Mouse (Mus musculus) MEL (cell line): ENCODE data around the gene Tmem184a. TPM values are rescaled to one million over a fixed set of nuclear protein-coding genes. Genes with fewer than 3 reads are reported as not detected.

Experiments used
- DNase-seq: peaks from one replicate; pipeline ENCODE4 v3.0.0; 2011; ENCODE audit warnings: low read depth, low spot score
- H3K27ac ChIP-seq: 2 replicates; pipeline ENCODE4 v1.5.1; 2012; ENCODE audit warnings: low read depth, mild to moderate bottlenecking, control low read depth, low read length, moderate library complexity; ENCODE audit not compliant: control insufficient read depth
- H3K27me3 ChIP-seq, 2 experiments: fragments of 150-350 bp in 1 of 2; sonication (generic) in 1 of 2; 2 replicates each; pipeline ENCODE4 v1.6.1; 2012; ENCODE audit warnings: low read length in 2 of 2, mild to moderate bottlenecking in 2 of 2, improper control_type of control experiment in 1 of 2, moderate library complexity in 1 of 2; ENCODE audit not compliant: insufficient read depth in 2 of 2, control insufficient read depth in 1 of 2
- H3K36me3 ChIP-seq, 2 experiments: 2 replicates each; pipeline ENCODE4 v1.6.1; 2012 to 2014; ENCODE audit warnings: low read length in 2 of 2, improper control_type of control experiment in 1 of 2, inconsistent platforms in 1 of 2, mild to moderate bottlenecking in 1 of 2; ENCODE audit not compliant: insufficient read depth in 2 of 2, control insufficient read depth in 1 of 2
- H3K4me1 ChIP-seq, 2 experiments: fragments of 150-350 bp in 1 of 2; sonication (generic) in 1 of 2; 2 replicates each; pipeline ENCODE4 v1.6.1; 2012; ENCODE audit warnings: low read length in 2 of 2, improper control_type of control experiment in 1 of 2, mild to moderate bottlenecking in 1 of 2; ENCODE audit not compliant: insufficient read depth in 2 of 2, control insufficient read depth in 1 of 2
- H3K4me3 ChIP-seq, 2 experiments: fragments of 150-350 bp in 1 of 2; sonication (generic) in 1 of 2; 2 replicates each; pipeline ENCODE4 v1.5.1; 2012; ENCODE audit warnings: low read depth in 2 of 2, low read length in 2 of 2, mild to moderate bottlenecking in 2 of 2, moderate library complexity in 2 of 2, control low read depth in 1 of 2, improper control_type of control experiment in 1 of 2; ENCODE audit not compliant: control insufficient read depth in 1 of 2, insufficient read depth in 1 of 2
- H3K79me2 ChIP-seq: 2 replicates; pipeline ENCODE4 v1.6.1; 2012; ENCODE audit warnings: mild to moderate bottlenecking, low read length, moderate library complexity; ENCODE audit not compliant: control insufficient read depth, poor library complexity, insufficient read depth
- H3K9ac ChIP-seq: 2 replicates; pipeline ENCODE4 v1.6.1; 2012; ENCODE audit warnings: low read depth, mild to moderate bottlenecking, control low read depth, low read length, moderate library complexity; ENCODE audit not compliant: control insufficient read depth, poor library complexity, severe bottlenecking
- H3K9me3 ChIP-seq: fragments of 150-350 bp; sonication (generic); replicated peaks from 2 replicates; pipeline ENCODE4 v1.6.1; 2012; ENCODE audit warnings: mild to moderate bottlenecking, low read length, improper control_type of control experiment, moderate library complexity; ENCODE audit not compliant: insufficient read depth
- BHLHE40 ChIP-seq: IDR thresholded peaks from 2 replicates; pipeline ENCODE4 v1.6.1; 2012; ENCODE audit warnings: low read depth, mild to moderate bottlenecking, inconsistent platforms, low read length, improper control_type of control experiment, borderline replicate concordance
- CHD2 ChIP-seq: IDR thresholded peaks from 2 replicates; pipeline ENCODE4 v1.6.1; 2011; ENCODE audit warnings: low read length, improper control_type of control experiment
- CTCF ChIP-seq, 3 experiments: IDR thresholded peaks in 2 of 3; conservative IDR thresholded peaks in 1 of 3; 2 replicates each; pipeline ENCODE4 v1.5.1; 2011 to 2012; ENCODE audit warnings: low read length in 3 of 3, low read depth in 2 of 3, mild to moderate bottlenecking in 2 of 3, improper control_type of control experiment in 1 of 3, inconsistent platforms in 1 of 3, mixed read lengths in 1 of 3, moderate library complexity in 1 of 3; ENCODE audit not compliant: control insufficient read depth in 1 of 3, insufficient read depth in 1 of 3, poor library complexity in 1 of 3, severe bottlenecking in 1 of 3
- E2F4 ChIP-seq: IDR thresholded peaks from 2 replicates; pipeline ENCODE4 v1.6.1; 2011; ENCODE audit warnings: low read depth, low read length, improper control_type of control experiment, borderline replicate concordance
- ELF1 ChIP-seq: IDR thresholded peaks from 2 replicates; pipeline ENCODE4 v1.6.1; 2014; ENCODE audit warnings: low read depth, mild to moderate bottlenecking, inconsistent platforms, low read length, improper control_type of control experiment, moderate library complexity
- EP300 ChIP-seq, 2 experiments: IDR thresholded peaks; 2 replicates each; pipeline ENCODE4 v1.6.1; 2011; ENCODE audit warnings: improper control_type of control experiment in 2 of 2, low read length in 2 of 2, low read depth in 1 of 2, mild to moderate bottlenecking in 1 of 2
- HCFC1 ChIP-seq: IDR thresholded peaks from 2 replicates; pipeline ENCODE4 v1.6.1; 2012; ENCODE audit warnings: low read depth, mild to moderate bottlenecking, inconsistent platforms, low read length, improper control_type of control experiment, moderate library complexity
- MAFK ChIP-seq: IDR thresholded peaks from 2 replicates; pipeline ENCODE4 v1.6.1; 2011; ENCODE audit warnings: low read depth, mild to moderate bottlenecking, low read length, improper control_type of control experiment, borderline replicate concordance
- MAX ChIP-seq: IDR thresholded peaks from 2 replicates; pipeline ENCODE4 v1.6.1; 2011; ENCODE audit warnings: low read length, improper control_type of control experiment
- MEF2A ChIP-seq: IDR thresholded peaks from 2 replicates; pipeline ENCODE4 v1.6.1; 2014; ENCODE audit warnings: low read depth, mild to moderate bottlenecking, inconsistent platforms, low read length, improper control_type of control experiment; ENCODE audit not compliant: poor library complexity, insufficient replicate concordance, severe bottlenecking; ENCODE audit errors: extremely low read depth
- MYB ChIP-seq: IDR thresholded peaks from 2 replicates; pipeline ENCODE4 v1.6.1; 2011; ENCODE audit warnings: mild to moderate bottlenecking, low read depth, low read length, improper control_type of control experiment
- NELFE ChIP-seq: IDR thresholded peaks from 2 replicates; pipeline ENCODE4 v1.6.1; 2011; ENCODE audit warnings: low read depth, low read length, improper control_type of control experiment
- RAD21 ChIP-seq: IDR thresholded peaks from 2 replicates; pipeline ENCODE4 v1.6.1; 2011; ENCODE audit warnings: mild to moderate bottlenecking, low read depth, low read length, improper control_type of control experiment
- RCOR1 ChIP-seq: IDR thresholded peaks from 2 replicates; pipeline ENCODE4 v1.6.1; 2012; ENCODE audit warnings: low read depth, mild to moderate bottlenecking, inconsistent platforms, low read length, improper control_type of control experiment
- TAL1 ChIP-seq: IDR thresholded peaks from 2 replicates; pipeline ENCODE4 v1.6.1; 2012; ENCODE audit warnings: mild to moderate bottlenecking, inconsistent platforms, low read length, moderate library complexity, mixed read lengths
- TCF12 ChIP-seq: IDR thresholded peaks from 2 replicates; pipeline ENCODE4 v1.6.1; 2014; ENCODE audit warnings: low read depth, mild to moderate bottlenecking, inconsistent platforms, low read length, improper control_type of control experiment, moderate library complexity
- USF1 ChIP-seq: IDR thresholded peaks from 2 replicates; pipeline ENCODE4 v1.6.1; 2014; ENCODE audit warnings: low read depth, mild to moderate bottlenecking, inconsistent platforms, low read length, improper control_type of control experiment, moderate library complexity
- ZC3H11A ChIP-seq: IDR thresholded peaks from 2 replicates; pipeline ENCODE4 v1.6.1; 2012; ENCODE audit warnings: low read depth, mild to moderate bottlenecking, inconsistent platforms, low read length, improper control_type of control experiment
- ZNF384 ChIP-seq: IDR thresholded peaks from 2 replicates; pipeline ENCODE4 v1.6.1; 2012; ENCODE audit warnings: low read depth, mild to moderate bottlenecking, inconsistent platforms, low read length, improper control_type of control experiment
- polyA plus RNA-seq, 2 experiments: library from polyadenylated mRNA; stranded (reverse) in 1 of 2; unstranded in 1 of 2; fragments of >175 nt in 1 of 2; fragments of >200 nt in 1 of 2; gene quantifications; 2 replicates each; pipeline versions ENCODE4 v1.2.1 to v1.2.4; 2012; ENCODE audit warnings: low replicate concordance in 2 of 2, low read depth in 1 of 2; ENCODE audit not compliant: insufficient read length in 2 of 2, insufficient read depth in 1 of 2, missing spikeins in 1 of 2
- total RNA-seq: library from RNA; depleted of rRNA; stranded (reverse); fragments of 300-350 nt; gene quantifications from 2 replicates; pipeline ENCODE4 v1.2.3, GENCODE M21; 2012

Gene Tmem184a
- total and polyA plus RNA-seq, 3 experiments, result 0.10 to 0.27 TPM; not detected in 1

- TF ChIP-seq TCF12 (no peak), E2F4 (no peak), ZC3H11A (no peak), MYB (no peak), BHLHE40 (0 out of 2 replicates have a peak, but pooled peaks have one; percentile 24), USF1 (no peak), CTCF (IDR thresholded peaks at IDR 0.05 in 2 of 3, conservative IDR thresholded peaks at IDR 0.05 in 1 of 3; ENCODE audit: control insufficient read depth in 1 of 3, insufficient read depth in 1 of 3, low read depth in 2 of 3, low read length in 3 of 3, poor library complexity in 1 of 3, severe bottlenecking in 1 of 3) (peak; percentile 38 to 63 (median 61)), RAD21 (peak; percentile 32), MAFK (no peak), NELFE (no peak), ELF1 (no peak), CHD2 (no peak), HCFC1 (no peak), MEF2A (no peak), MAX (peak; percentile 30; the same call in 1 of the 2 replicates)
- TF ChIP-seq, all 39 proteins: peak for 7
Observed at GRCm38 (mm10) chr5:139809397-139809796, 10.3 kb downstream of the Tmem184a start (continued).

DNA sequence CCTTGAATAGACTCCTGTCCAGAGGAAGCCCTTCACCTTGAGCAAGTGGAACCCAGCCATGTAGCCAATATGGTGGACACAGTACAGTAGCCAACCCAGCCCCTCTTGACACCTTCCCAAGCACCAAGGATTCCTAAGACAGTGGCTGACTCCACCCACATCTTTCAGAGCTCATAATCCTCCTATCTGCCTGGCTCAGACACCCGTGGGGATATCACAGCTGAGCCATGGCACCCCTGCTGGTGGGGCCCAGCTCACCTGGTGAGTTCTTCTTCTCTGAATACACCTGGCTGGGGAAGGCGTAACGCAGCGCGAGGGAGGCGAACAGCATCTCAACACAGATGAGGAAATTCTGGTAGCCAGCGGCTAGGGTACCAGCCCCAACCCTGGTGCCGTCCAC is 13.8 kb downstream of the Tmem184a start:
- Histone ChIP-seq H3K4me3 (no peak overlapping the region), H3K9me3 (no peaks in the 10 kb centered on the region), H3K79me2 (no peaks in the 10 kb centered on the region), H3K27me3 (no peaks in the 10 kb centered on the region), H3K36me3 (peaks cover 0 to 20% of the 10 kb centered on the region in 2 experiments; a peak in 2 of 4 replicates), H3K9ac (no peak overlapping the region), H3K27ac (no peak overlapping the region), H3K4me1 (peaks cover 6 to 32% of the 10 kb centered on the region in 2 experiments)
- TF ChIP-seq ZNF384, result no peak
- TF ChIP-seq EP300 (IDR thresholded peaks at IDR 0.05; ENCODE audit: low read depth in 1 of 2, low read length in 2 of 2), result peak in 1 of 2 experiments; percentile 49; a peak in 2 of 4 replicates
- TF ChIP-seq TAL1, result peak; percentile 31; the same call in 1 of the 2 replicates
- TF ChIP-seq MEF2A, result no peak
- TF ChIP-seq RCOR1, result no peak
- TF ChIP-seq TCF12, result peak; percentile 33; the same call in 1 of the 2 replicates
- no peak for DNase-seq
